In genomic region chr3:148987591-148988292, GRCm38 (mm10) we compare ENCODE assay signal across 8 mouse cellular contexts. TPM values are rescaled to one million over a fixed set of nuclear protein-coding genes. Genes with fewer than 3 reads are reported as not detected.
DNase-seq lines count a peak whose midpoint lies in the region; ATAC-seq and TF ChIP-seq lines count a peak whose summit lies in the region.

No protein-coding gene starts in this region.

- peak; percentile 47 for ATAC-seq in forebrain, embryonic 14.5 days
- ATAC-seq in lung, embryonic 15.5 days (ENCODE audit: borderline replicate concordance, extremely low read depth, low FRiP score, low TSS enrichment) = peak; percentile 71
- ATAC-seq in neutrophil, adult 5-6 weeks (ENCODE audit: extremely low read depth, insufficient number of reproducible peaks, low FRiP score, poor library complexity, severe bottlenecking) = peak; percentile 58

- dilution Hi-C loops in CH12.LX (cut with MboI; ENCODE audit: extremely low pct_ligation_motif_present, extremely low pct_unique_long_range_greater_than_20kb, low sequenced_read_pairs) = no loop called here

- H3K4me3 ChIP-seq in CH12.LX (replicated peaks in 1 of 3; ENCODE audit: low read depth in 2 of 3, low read length in 2 of 3, poor library complexity in 1 of 3) = peak overlapping the region in 1 of 3 experiments; percentile 56
- peak overlapping the region; percentile 71 for H3K4me3 ChIP-seq in brown adipose tissue, adult 24 weeks (ENCODE audit: insufficient read depth, low read depth, low read length)
- H3K4me3 ChIP-seq in forebrain, embryonic 14.5 days (ENCODE audit: low read depth, low read length) = peak overlapping the region; percentile 96
- peak overlapping the region; percentile 95 for H3K4me3 ChIP-seq in lung, embryonic 15.5 days

- DNase-seq in CH12.LX (ENCODE audit: extremely low read depth) = no peak
- peak; percentile 86 for DNase-seq in forebrain, embryonic 14.5 days (ENCODE audit: low spot score)
- DNase-seq in heart, postnatal 10 days = peak; percentile 87 to 91
- DNase-seq in kidney, postnatal 4 days = peak; percentile 88 to 93
- peak; percentile 39 for DNase-seq in thymus, postnatal 0 days (ENCODE audit: low spot score)

- intact Hi-C loops in heart, postnatal 10 days (cut with DNase I) = loop anchor here (2.0 to 10.0 kb wide), 9 partner anchors 51 to 1990 kb away; no protein-coding TSS in a partner anchor

- no peak for TF ChIP-seq EP300 in CH12.LX (IDR thresholded peaks at IDR 0.05; ENCODE audit: low read length)

- no peak overlapping the region for H3K9ac ChIP-seq in CH12.LX (ENCODE audit: insufficient read depth, low read depth)
- peak overlapping the region; percentile 97 for H3K9ac ChIP-seq in forebrain, embryonic 14.5 days (ENCODE audit: low read length)
- peak overlapping the region; percentile 96 for H3K9ac ChIP-seq in lung, embryonic 15.5 days

- no peaks in the 10 kb centered on the region for H3K79me2 ChIP-seq in CH12.LX (replicated peaks; ENCODE audit: control insufficient read depth, extremely low read depth, insufficient read depth, poor library complexity, severe bottlenecking)

- no peak for TF ChIP-seq POLR2A in CH12.LX (IDR thresholded peaks at IDR 0.05; ENCODE audit: low read depth, low read length)

- WGBS in forebrain, embryonic 14.5 days = under 1% methylated on average over 45 of the region's 45 CpGs
- under 1% methylated on average over 45 of the region's 45 CpGs for WGBS in lung, embryonic 15.5 days

- H3K27me3 ChIP-seq in CH12.LX (replicated peaks) = no peaks in the 10 kb centered on the region
- no peaks in the 10 kb centered on the region for H3K27me3 ChIP-seq in forebrain, embryonic 14.5 days (replicated peaks; ENCODE audit: control insufficient read depth, insufficient read depth, low read length)
- no peaks in the 10 kb centered on the region for H3K27me3 ChIP-seq in lung, embryonic 15.5 days

- H3K4me2 ChIP-seq in CH12.LX (ENCODE audit: insufficient read depth, low read depth, poor library complexity, severe bottlenecking) = peak overlapping the region; percentile 30
- peak overlapping the region; percentile 78 for H3K4me2 ChIP-seq in forebrain, embryonic 14.5 days (ENCODE audit: low read length)
- H3K4me2 ChIP-seq in lung, embryonic 15.5 days = peak overlapping the region; percentile 79

- H3K36me3 ChIP-seq in CH12.LX (replicated peaks in 1 of 2; ENCODE audit: control insufficient read depth in 1 of 2, insufficient read depth in 1 of 2, low read length in 1 of 2) = no peaks in the 10 kb centered on the region
- no peaks in the 10 kb centered on the region for H3K36me3 ChIP-seq in forebrain, embryonic 14.5 days (ENCODE audit: control insufficient read depth, insufficient read depth, low read length)
- no peaks in the 10 kb centered on the region for H3K36me3 ChIP-seq in lung, embryonic 15.5 days

- in situ Hi-C loops in CH12.LX (cut with MboI; ENCODE audit: low pct_ligation_motif_present, low pct_unique_long_range_greater_than_20kb, low sequenced_read_pairs) = no loop called here

- peaks cover 34% of the 10 kb centered on the region for H3K9me3 ChIP-seq in CH12.LX (replicated peaks; ENCODE audit: low read length)
- H3K9me3 ChIP-seq in forebrain, embryonic 14.5 days (replicated peaks; ENCODE audit: control insufficient read depth, low read length) = no peaks in the 10 kb centered on the region
- H3K9me3 ChIP-seq in lung, embryonic 15.5 days = no peaks in the 10 kb centered on the region

- peak in 1 of 2 experiments; percentile 30; a peak in 2 of 4 replicates for TF ChIP-seq CTCF in CH12.LX (conservative IDR thresholded peaks at IDR 0.05 in 1 of 2, IDR thresholded peaks at IDR 0.05 in 1 of 2; ENCODE audit: low read depth in 2 of 2, low read length in 2 of 2)

- peaks cover 0 to 2% of the 10 kb centered on the region in 2 experiments; a peak in 1 of 4 replicates for H3K4me1 ChIP-seq in CH12.LX (ENCODE audit: control insufficient read depth in 1 of 2, insufficient read depth in 2 of 2)
- peaks cover 2% of the 10 kb centered on the region; the same call in 1 of the 2 replicates for H3K4me1 ChIP-seq in brown adipose tissue, adult 24 weeks (ENCODE audit: control insufficient read depth, insufficient read depth, insufficient read length, low read length)
- peaks cover 26% of the 10 kb centered on the region for H3K4me1 ChIP-seq in forebrain, embryonic 14.5 days (ENCODE audit: control insufficient read depth, insufficient read depth, low read length)
- peaks cover 34% of the 10 kb centered on the region for H3K4me1 ChIP-seq in lung, embryonic 15.5 days

- TF ChIP-seq RAD21 in CH12.LX (IDR thresholded peaks at IDR 0.05; ENCODE audit: low read depth, low read length) = peak; percentile 31

- H3K27ac ChIP-seq in CH12.LX (ENCODE audit: insufficient read depth, low read depth) = no peak overlapping the region
- peak overlapping the region; percentile 80 for H3K27ac ChIP-seq in brown adipose tissue, adult 24 weeks (replicated peaks; ENCODE audit: low read depth, low read length)
- peak overlapping the region; percentile 99 for H3K27ac ChIP-seq in forebrain, embryonic 14.5 days (ENCODE audit: low read depth, low read length)
- H3K27ac ChIP-seq in lung, embryonic 15.5 days = peak overlapping the region; percentile 100

TF ChIP-seq in CH12.LX, 34 proteins besides CTCF, POLR2A, EP300 and RAD21:
- TF ChIP-seq KAT2A (IDR thresholded peaks at IDR 0.05; ENCODE audit: insufficient replicate concordance, low read length) (no peak), SMC3 (IDR thresholded peaks at IDR 0.05; ENCODE audit: low read depth, low read length) (peak; percentile 8; the same call in 1 of the 2 replicates)

RNA-seq across cellular contexts. Expression of gene Adgrl2, which starts 2.6 kb away (rescaled TPM):
- total RNA-seq in CH12.LX (2012; rRNA removed) = 0.34 and 0.63 TPM in 2 replicates
- 3.1 and 3.2 TPM in 2 replicates for total RNA-seq in CH12.LX (2014; rRNA removed)
- 4.3 and 6.6 TPM in 2 replicates for polyA plus RNA-seq in CH12.LX (2012; ENCODE audit: insufficient read length, low read depth)
- polyA plus RNA-seq in brown adipose tissue, adult 24 weeks (2012; ENCODE audit: insufficient read depth, insufficient read length, missing spikeins) = 5.0 and 5.3 TPM in 2 replicates
- polyA plus RNA-seq in forebrain, embryonic 14.5 days (2014; fragmentation: Nextera tagmentation; extraction: Ambion mirVana) = 69.4 and 92.3 TPM in 2 replicates
- total RNA-seq in heart, postnatal 10 days (2021) = 100 to 1,000 TPM; 102 to 112 TPM
- 61.5 and 62.1 TPM in 2 replicates for polyA plus RNA-seq in lung, embryonic 15.5 days (2015; fragmentation: Nextera tagmentation; extraction: Ambion mirVana)
- 0.74 and 0.81 TPM in 2 replicates for total RNA-seq in neutrophil, adult 5-6 weeks (2017)
- 8.3 and 8.6 TPM in 2 replicates for polyA plus RNA-seq in thymus, postnatal 0 days (2015; fragmentation: Nextera tagmentation; extraction: Ambion mirVana)
